Mouse (Mus musculus) kidney, postnatal 25 days (tissue): ENCODE data around the gene Gm49325.

ENCODE experiments used
- DNase-seq, 2 experiments: peaks; one replicate each; pipeline ENCODE4 v3.0.0; 2021; ENCODE audit warnings: mixed read lengths in 2 of 2

Gene Gm49325

DNA sequence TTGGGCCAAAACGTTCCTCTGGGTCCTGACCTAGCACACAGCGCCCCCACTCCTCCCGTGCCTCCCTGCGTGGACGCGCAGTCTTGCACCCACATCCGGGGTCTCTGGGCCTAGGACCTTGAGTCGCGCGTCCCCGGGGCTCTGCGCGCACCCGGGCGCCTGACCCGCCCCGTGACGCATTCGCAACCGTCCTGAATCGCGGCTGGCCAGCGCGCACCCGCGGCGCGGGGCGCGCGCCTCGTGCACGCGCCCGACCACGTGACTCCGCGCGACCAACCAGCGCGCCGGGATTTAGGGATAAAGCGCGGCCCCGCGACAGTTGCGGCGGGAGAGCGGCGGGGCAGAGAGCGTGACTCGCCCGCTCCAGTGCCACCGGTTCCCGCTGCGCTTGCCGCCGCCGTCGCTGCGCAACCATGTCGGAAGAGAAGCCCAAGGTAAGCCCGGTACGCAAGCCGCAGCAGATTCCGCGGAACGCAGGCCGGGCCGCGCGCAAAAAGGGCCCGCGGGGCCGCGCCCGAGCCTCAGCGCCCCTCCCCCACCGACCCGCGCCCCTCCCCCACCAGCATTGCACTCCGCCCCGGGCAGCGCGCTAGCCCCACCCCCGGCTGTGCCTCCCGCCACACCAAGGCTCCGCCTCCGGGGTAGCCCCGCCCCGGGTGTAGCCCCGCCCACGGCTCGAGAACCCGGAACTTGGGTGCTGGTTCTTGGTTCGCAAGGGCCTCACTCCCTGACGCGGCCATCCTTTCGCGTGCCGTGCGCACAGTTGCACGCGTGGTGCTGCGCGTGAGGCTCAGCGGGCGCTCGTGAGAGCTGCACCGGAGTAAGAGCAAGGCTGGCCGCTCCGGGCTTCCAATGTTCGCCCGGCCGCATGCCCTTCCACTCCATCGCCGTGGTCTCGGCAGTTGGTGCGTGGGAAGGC, at the start of gene Gm49325, which contains the start of gene Sumo3:
Gm49325 (plus strand) TSS at position 290 of the 919 bp plus-strand sequence.
Sumo3 (plus strand) TSS at position 190 of the 919 bp plus-strand sequence.
- DNase-seq, result peak; percentile 97 to 98

GRCm38 (mm10) chr10:77556631-77557030, 49.4 kb upstream of the Gm49325 start:
- DNase-seq, result peak in 1 of 2 experiments; percentile 23

- DNase-seq, result peak in 1 of 2 experiments; percentile 30
These were observed 48.4 kb upstream of the Gm49325 start for GRCm38 (mm10) chr10:77557641-77558040.

- no peak for DNase-seq
These were observed 45.9 kb upstream of the Gm49325 start for GRCm38 (mm10) chr10:77560090-77560489.

- no peak for DNase-seq
These were observed 45.2 kb upstream of the Gm49325 start for GRCm38 (mm10) chr10:77560830-77561229.

DNA sequence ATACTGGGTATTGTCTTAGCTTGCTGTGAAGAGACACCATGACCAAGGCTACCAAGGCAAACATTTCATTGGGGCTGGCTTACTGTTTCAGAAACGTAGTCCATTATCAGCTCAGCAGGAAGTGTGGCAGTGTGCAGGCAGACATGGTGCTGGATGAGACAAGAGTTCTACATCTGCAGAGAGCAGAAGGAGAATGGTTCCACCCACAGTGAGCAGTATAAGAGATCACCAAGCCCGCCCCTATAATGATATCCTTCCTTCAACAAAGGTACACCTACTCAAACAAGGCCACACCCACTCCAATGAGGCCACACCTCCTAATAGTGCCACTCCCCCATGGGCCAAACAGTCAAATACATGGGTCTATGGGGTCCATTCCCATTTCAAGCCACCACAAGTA, 44.5 kb upstream of the Gm49325 start:
- DNase-seq, result no peak

- DNase-seq, result no peak
These were observed 41.0 kb upstream of the Gm49325 start for GRCm38 (mm10) chr10:77565005-77565404.

GRCm38 (mm10) chr10:77566651-77567050, 39.3 kb upstream of the Gm49325 start:
- peak; percentile 91 to 92 for DNase-seq

- no peak for DNase-seq
These were observed 36.5 kb upstream of the Gm49325 start for GRCm38 (mm10) chr10:77569481-77569880.

DNA sequence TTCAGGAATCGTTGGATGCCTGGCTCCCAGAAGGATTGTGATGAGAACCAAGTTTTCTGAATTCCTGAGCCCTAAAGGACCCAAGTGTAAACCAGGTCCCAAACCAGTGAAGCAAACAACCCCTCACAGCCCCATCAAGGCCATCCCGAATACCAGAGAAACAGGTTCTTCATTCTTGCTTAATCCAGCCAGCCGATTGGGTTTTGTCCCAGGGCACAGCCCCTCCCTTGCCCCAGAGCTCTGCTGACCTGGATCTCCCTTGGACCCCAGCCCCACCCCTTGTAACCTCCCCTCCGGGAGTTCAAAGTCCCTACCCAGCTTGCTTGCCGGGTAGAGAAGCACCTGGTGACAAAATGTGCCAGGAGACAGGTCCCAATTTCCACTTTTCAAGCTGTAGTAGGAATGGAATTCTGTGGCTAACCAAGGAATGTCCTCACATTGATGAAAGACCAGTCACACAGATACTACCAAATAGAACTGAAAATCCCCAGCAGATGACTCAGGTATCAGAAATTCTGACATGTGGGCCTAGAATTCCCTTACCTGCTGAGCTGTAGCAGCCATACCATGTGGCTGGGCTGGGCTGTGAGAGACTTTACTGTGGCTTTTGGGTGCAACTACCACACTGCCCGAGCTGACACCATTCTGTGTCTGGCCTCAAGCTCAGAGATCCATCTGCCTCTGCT, 35.9 kb upstream of the Gm49325 start:
- DNase-seq, result peak; percentile 63 to 88

DNA sequence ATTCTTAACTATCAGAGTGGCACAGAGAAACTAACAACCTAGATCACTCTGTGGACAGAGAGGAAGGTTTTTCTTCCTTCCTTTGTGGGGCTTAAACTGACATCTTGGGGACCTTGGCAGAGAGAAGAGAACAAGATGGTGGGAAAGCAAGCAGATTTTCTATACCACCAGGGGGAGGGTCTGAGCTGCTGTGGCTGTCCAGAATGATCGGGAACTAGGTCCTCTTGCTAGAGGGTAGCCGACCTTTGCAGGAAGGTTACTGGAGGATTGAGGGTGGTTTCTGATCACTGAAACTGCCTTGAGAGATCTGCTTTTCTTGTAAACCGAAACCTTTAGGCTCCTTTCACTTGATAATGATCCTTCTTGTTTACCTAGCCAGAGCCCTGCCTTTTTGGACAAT, 33.8 kb upstream of the Gm49325 start:
- no peak for DNase-seq

GRCm38 (mm10) chr10:77573162-77573561, 32.8 kb upstream of the Gm49325 start:
- DNase-seq, result no peak

DNA sequence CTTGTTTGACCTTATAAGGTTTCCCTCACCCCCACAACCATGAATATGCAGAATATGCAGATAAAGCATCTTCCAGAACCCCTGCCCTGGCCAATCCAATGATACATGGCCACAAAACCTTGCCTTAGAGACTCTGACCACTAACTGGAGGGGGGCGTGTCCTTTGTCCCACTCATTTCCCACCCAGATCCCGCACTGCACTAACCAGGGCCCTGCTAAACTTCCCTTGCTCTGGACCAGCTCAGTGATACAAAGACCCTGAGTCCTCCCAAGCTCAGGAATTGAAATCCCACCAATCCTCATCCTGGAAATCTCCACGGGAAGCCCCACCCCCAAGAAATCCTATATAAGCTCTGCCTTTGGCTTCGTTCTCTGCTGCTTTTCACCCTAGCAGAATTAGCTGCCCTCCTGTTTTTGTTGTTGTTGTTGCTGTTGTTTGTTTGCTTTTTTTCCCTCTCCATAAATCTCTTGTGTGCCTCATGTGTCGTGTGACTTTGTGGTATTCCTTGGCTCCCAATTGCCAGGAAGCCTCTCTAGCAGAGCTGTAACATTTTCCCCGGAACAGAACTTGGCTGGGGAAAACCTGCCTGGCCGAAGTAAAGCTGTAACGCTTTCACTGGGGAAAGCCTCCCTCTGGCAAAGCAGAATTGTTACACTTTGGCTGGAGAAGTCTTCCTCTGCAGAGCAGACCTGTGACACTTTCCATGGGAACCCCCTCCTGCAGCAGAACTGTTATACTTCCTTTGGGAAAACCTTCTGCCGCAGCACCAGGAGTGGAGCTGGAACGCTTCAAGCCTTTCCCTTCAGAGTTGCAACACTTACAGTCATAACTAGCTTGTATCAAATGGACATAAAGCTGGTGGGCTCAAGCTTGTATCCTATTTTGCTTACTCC, 25.7 kb upstream of the Gm49325 start:
- DNase-seq, result no peak

GRCm38 (mm10) chr10:77581023-77581407, 25.0 kb upstream of the Gm49325 start:
- DNase-seq, result no peak

- DNase-seq, result peak; percentile 98
These were observed 24.4 kb upstream of the Gm49325 start, which contains the start of gene Pttg1ip for GRCm38 (mm10) chr10:77581408-77582284. Pttg1ip (plus strand) TSS chr10:77581720.

DNA sequence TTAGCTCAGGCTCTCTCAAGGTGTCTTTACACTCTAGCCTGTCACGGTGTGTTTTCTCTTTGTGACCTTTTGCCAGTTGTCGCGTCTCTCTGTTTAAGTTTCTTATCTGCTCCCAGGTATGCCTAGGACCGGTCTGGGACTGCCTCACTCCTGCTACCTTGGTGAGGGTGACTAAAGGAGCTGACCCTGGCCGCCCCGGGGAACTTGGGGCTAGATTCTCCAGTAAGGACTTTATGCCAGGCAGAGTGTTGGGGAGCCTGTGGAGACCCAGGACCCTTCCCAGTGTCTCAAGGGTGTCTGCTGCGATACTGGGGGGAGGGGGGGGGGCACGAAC, 23.7 kb upstream of the Gm49325 start:
- DNase-seq, result no peak

DNA sequence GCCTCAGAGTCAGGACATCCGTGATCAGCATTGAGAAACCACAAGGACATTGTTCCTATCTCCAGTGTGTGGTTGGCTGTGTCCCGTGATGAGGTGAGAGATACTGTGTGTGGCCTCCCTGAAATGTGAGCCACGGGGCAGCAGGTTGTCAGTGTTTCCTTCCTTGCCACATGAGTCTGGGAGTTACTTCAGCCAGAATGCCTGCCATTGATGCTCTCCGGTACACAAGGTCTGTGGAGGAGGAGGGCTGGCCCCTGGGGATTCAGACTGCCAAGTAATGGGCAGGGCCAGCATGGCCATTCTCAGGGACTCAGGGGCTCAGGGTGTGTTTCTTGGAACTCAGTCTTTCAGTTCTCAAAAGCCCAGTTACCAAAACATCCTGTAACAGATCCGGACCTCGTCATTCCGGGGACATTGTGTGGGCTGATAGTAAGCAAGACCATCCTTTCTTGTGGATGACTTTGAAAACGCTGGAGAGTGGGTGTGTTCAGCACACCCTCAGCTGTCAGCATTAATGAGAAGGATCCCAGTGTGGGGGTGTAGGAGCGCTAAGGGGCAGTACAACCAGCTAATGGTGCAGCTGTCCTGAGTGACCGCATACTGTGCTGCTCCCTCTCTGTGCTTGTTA, 22.1 kb upstream of the Gm49325 start:
- peak; percentile 50 to 82 for DNase-seq

DNA sequence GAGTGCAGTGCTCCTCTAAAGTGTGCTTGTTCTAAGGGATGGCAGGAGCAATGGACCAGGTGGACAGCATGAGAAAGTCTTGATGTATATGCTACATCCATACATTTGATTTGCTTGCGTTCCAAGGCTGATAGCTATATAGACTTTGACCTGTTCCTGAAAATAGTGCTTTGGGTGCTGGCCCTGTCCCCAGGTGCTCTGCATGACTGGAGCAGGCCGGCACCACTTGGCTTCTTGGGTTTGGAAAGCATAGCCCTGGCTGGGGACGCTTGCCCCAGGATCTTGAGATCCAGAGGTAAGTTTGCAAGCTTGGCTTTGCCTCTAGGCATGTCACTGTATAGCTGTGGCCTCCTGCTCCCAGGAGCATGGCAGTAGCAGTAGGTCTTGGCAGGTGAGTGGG, 19.4 kb upstream of the Gm49325 start:
- DNase-seq, result peak in 1 of 2 experiments; percentile 20

DNA sequence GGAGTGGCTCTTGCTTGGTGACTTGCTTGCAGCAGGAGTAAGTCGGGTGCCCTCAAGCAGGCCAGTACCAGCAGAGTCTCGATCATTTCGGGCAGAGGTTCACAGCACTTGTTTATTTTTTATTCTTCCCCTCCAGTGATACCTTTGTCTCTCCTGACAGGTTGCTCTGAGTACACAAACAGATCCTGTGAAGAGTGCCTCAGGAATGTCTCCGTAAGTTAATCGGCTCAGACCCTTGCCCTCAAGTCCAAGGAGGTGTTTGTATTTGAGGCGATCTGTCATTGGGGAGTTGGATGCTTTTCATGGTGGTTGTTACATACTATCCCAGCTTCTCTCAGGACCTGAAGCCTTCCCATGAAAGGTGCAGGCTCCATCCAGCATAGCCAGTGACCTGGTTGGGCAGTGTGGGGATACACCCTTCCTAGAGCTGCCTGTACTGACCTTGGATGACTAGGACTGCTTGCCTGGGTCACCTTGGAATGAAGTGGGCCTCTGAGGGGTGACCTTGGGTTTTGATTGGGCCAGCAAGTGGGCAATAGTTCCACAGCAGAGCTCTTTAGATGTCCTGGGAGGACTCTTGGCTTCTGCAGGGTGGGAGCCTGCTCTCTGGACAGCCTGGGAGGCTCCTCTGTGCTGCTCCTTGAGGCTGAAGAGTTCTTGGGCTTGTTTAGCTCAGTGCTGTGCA, 18.8 kb upstream of the Gm49325 start:
- DNase-seq, result peak; percentile 43 to 52

DNA sequence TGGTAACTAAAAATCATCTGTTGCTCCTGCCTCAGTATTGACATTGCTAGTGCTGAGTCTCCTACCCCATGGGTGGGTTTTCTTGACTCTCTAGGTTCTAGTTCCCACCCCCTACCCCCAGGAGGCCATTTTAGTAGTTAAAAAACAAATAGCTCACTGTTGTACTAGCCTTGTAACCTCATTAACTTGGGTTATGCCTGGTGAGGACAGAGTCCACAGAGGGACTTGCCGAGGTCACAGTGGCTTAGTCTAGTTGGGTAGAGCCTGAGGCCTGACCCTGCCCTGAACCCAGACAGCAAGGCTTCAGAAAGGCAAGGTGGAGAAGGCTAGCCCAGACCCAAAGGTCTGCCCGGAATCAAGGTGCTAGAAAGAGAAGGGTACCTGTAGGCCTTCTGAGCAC, 18.0 kb upstream of the Gm49325 start:
- peak; percentile 53 to 76 for DNase-seq

GRCm38 (mm10) chr10:77589117-77589516, 16.9 kb upstream of the Gm49325 start:
- DNase-seq, result no peak
